Mouse (Mus musculus) heart, embryonic 15.5 days (tissue): ENCODE data around the gene Gadd45a. TPM values are rescaled to one million over a fixed set of nuclear protein-coding genes. Genes with fewer than 3 reads are reported as not detected.

ENCODE experiments used
- ATAC-seq: fragments of 200-750 bp; cut with Nextera tagmentation; replicated peaks from 2 replicates; pipeline ENCODE4 v1.8.0; 2017; ENCODE audit warnings: low read depth, moderate TSS enrichment; ENCODE audit not compliant: insufficient number of reproducible peaks, insufficient read depth, low FRiP score
- H3K27ac ChIP-seq: fragments of 300-500 bp; sonication (generic); 2 replicates; pipeline ENCODE4 v1.5.1; 2015; ENCODE audit warnings: mild to moderate bottlenecking, inconsistent platforms
- H3K27me3 ChIP-seq: fragments of 300-500 bp; sonication (generic); 2 replicates; pipeline ENCODE4 v1.6.1; 2015; ENCODE audit warnings: inconsistent platforms
- H3K36me3 ChIP-seq: fragments of 300-500 bp; sonication (generic); 2 replicates; pipeline ENCODE4 v1.6.1; 2015; ENCODE audit warnings: mild to moderate bottlenecking, inconsistent platforms
- H3K4me1 ChIP-seq: fragments of 300-500 bp; sonication (generic); replicated peaks from 2 replicates; pipeline ENCODE4 v1.6.1; 2015; ENCODE audit warnings: inconsistent platforms
- H3K4me2 ChIP-seq: fragments of 300-500 bp; sonication (generic); 2 replicates; pipeline ENCODE4 v1.6.1; 2015; ENCODE audit warnings: inconsistent platforms, mild to moderate bottlenecking, moderate library complexity
- H3K4me3 ChIP-seq: fragments of 300-500 bp; sonication (generic); 2 replicates; pipeline ENCODE4 v1.5.1; 2015; ENCODE audit warnings: mild to moderate bottlenecking, inconsistent platforms
- H3K9ac ChIP-seq: fragments of 300-500 bp; sonication (generic); 2 replicates; pipeline ENCODE4 v1.6.1; 2015; ENCODE audit warnings: mild to moderate bottlenecking, inconsistent platforms
- H3K9me3 ChIP-seq: fragments of 300-500 bp; sonication (generic); replicated peaks from 2 replicates; pipeline ENCODE4 v1.6.1; 2016; ENCODE audit warnings: inconsistent platforms
- WGBS: fragments of 180-500 bp; shearing (Covaris S2); methylation state at CpG from one replicate; pipeline ENCODE4 v1.1.7; 2015; ENCODE audit warnings: mixed read lengths; 5-methylcytosine and 5-hydroxymethylcytosine counted together
- polyA plus RNA-seq: library from polyadenylated mRNA; unstranded; fragments of >200 nt; fragmentation: Nextera tagmentation; extraction: Ambion mirVana; gene quantifications from 2 replicates; pipeline ENCODE4 v1.2.1, GENCODE M21; 2015

Gene Gadd45a
- polyA plus RNA-seq: 5.5 and 8.5 TPM in 2 replicates

DNA sequence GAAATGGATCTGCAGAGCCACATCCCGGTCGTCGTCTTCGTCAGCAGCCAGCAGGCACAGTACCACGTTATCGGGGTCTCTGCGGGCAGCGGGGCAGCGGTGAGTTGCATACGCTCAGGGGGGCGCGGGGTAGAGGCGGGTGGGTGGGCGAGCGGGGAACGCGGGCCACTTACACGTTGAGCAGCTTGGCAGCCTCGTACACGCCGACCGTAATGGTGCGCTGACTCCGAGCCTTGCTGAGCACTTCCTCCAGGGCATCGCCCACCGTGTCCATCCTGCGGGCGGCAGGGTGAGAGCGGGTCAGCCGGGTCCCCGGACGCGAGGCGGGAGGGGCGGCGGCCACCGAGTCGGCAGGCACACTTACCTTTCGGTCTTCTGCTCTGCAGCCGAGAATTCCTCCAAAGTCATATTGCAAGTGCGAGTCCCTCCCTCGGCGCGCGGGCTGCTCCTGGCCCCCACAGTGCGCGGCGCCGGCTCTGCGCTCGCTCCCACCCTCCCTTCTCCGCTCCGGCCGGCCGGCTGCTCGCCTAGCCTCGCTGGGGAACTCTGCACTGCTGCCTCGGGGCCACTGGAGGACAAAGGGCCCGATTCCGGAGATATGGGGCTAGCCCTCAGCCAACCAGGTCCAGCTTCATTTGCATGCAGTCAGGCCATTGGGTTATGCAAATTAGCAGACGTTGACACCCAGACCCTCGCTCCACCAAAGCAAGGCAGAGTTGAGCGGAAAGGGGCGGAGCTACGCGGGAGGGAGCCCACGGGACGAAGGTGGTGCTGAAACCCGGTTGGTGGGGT lies at the start of gene Gadd45a:
Gene Gadd45a, minus strand, starts transcription at position 621 of the 792 bp plus-strand sequence.
- Histone ChIP-seq H3K27ac (peak within 1 kb of the TSS; percentile 87), H3K9me3 (no peaks in the 10 kb centered on the region), H3K27me3 (no peaks in the 10 kb centered on the region), H3K4me3 (peak within 1 kb of the TSS; percentile 70), H3K9ac (peak within 1 kb of the TSS; percentile 71), H3K4me1 (peaks cover 17% of the 10 kb centered on the region), H3K4me2 (peak within 1 kb of the TSS; percentile 91), H3K36me3 (no peaks in the 10 kb centered on the region)
- ATAC-seq: peak; percentile 98
- under 1% methylated on average over 69 of the region's 69 CpGs for WGBS

DNA sequence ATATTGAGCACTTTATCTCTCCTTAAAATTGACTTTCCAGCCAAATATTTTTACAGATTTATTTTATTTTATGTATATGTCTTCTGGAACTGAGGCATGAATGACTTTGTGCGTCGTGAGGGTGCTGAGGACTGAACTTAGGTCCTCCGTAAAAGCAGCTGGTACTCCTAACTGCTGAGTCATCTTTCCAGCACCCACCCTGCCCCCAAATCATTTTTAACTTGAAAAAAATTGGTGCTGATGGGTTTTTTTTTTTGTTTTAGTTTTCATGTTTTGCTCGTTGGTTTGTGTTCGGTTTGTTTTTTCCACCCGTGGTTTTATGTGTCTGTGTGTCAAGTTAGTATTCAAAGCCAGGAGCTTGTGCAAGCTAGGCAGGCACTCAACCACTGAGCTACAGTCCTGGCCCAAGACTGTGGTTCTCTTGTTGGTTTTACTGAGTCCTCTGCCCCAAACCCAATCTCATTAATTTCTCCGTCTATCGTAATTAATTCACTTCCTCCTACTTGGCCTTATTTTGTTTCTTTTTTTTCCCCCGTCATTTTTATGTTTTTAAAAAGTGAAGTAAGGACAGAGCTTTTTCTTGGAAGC lies 48.7 kb upstream of the Gadd45a start:
- no peak overlapping the region for H3K4me3 ChIP-seq
- H3K9ac ChIP-seq: no peak overlapping the region
- WGBS: 87% methylated on average over 9 of the region's 9 CpGs
- H3K4me2 ChIP-seq: no peak overlapping the region
- no peaks in the 10 kb centered on the region for H3K36me3 ChIP-seq
- H3K27me3 ChIP-seq: no peaks in the 10 kb centered on the region
- no peaks in the 10 kb centered on the region for H3K4me1 ChIP-seq
- no peak overlapping the region for H3K27ac ChIP-seq
- no peak for ATAC-seq
- H3K9me3 ChIP-seq: no peaks in the 10 kb centered on the region

DNA sequence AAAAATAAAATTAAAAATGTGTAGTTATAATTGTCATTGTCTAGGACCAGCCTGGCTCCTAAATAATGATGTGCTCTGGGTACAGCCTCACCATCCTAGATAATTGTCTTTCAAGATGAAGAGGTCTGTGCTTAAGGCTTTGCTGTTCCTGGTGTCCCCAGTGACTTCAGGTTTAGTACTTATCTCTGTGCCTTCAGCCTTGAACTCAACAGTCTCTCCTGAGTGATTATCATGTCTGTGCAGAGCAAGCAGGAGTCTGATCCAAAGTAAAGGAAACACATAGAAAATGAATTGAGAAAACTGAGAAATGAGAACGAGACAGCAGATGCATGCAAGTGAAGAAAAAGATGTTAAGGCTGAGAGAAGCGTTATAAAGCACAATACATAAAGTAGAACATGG lies 47.2 kb upstream of the Gadd45a start:
- no peak overlapping the region for H3K9ac ChIP-seq
- WGBS: 86% methylated on average over 2 of the region's 2 CpGs
- H3K4me1 ChIP-seq: no peaks in the 10 kb centered on the region
- no peaks in the 10 kb centered on the region for H3K27me3 ChIP-seq
- H3K36me3 ChIP-seq: no peaks in the 10 kb centered on the region
- no peak overlapping the region for H3K27ac ChIP-seq
- H3K4me3 ChIP-seq: no peak overlapping the region
- H3K9me3 ChIP-seq: no peaks in the 10 kb centered on the region
- no peak for ATAC-seq
- H3K4me2 ChIP-seq: no peak overlapping the region

DNA sequence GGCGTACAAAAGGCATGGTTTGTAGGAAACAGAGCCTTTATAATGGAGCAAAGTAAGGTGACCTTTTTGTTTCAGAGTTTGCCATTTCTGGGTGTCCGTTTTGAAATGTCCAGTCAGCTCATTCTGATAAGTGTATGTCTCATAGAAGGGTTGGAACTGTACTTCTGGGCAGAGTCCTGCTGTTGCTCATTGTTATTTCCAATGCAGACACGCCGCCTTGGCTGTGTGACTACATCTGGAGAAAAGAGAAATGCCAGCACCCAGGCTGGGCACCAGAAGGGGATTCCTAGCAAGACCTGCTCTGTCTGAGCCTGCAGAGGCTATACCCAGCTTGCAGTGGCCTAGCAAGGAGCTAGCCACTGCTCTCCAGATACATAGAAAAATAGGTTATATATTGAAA lies 43.9 kb upstream of the Gadd45a start:
- WGBS: 87% methylated on average over 4 of the region's 4 CpGs
- no peaks in the 10 kb centered on the region for H3K27me3 ChIP-seq

DNA sequence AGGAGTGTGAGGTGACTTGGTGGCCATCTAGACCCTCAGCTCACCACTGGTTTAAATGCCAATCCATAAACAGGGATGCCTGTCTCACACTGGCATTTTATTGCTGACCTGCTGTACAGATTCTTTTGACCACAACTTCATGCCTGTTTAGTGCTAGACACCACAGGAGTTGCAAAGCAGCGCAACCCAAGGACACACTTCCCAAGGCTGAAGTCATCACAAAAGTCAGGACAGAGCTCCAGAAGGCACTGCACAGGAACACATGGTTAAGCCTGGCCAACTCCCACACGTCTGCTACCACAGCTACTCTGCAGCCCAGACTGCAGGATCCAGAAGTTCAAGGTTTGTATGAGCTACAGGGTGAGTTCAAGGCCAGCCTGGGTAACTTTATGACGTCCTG lies 40.8 kb upstream of the Gadd45a start:
- Histone ChIP-seq H3K9me3 (no peaks in the 10 kb centered on the region), H3K9ac (no peak overlapping the region), H3K4me2 (no peak overlapping the region), H3K27ac (no peak overlapping the region), H3K4me3 (no peak overlapping the region), H3K27me3 (no peaks in the 10 kb centered on the region), H3K4me1 (peaks cover 6% of the 10 kb centered on the region; the same call in 1 of the 2 replicates), H3K36me3 (no peaks in the 10 kb centered on the region)
- 82% methylated on average over 3 of the region's 3 CpGs for WGBS
- no peak for ATAC-seq

More for the DNA sequence above, 43.9 kb upstream of the Gadd45a start:
- H3K4me2 ChIP-seq: no peak overlapping the region
- no peaks in the 10 kb centered on the region for H3K36me3 ChIP-seq
- ATAC-seq: no peak
- H3K4me3 ChIP-seq: no peak overlapping the region
- peaks cover 6% of the 10 kb centered on the region; the same call in 1 of the 2 replicates for H3K4me1 ChIP-seq
- no peak overlapping the region for H3K9ac ChIP-seq
- no peak overlapping the region for H3K27ac ChIP-seq
- H3K9me3 ChIP-seq: no peaks in the 10 kb centered on the region

DNA sequence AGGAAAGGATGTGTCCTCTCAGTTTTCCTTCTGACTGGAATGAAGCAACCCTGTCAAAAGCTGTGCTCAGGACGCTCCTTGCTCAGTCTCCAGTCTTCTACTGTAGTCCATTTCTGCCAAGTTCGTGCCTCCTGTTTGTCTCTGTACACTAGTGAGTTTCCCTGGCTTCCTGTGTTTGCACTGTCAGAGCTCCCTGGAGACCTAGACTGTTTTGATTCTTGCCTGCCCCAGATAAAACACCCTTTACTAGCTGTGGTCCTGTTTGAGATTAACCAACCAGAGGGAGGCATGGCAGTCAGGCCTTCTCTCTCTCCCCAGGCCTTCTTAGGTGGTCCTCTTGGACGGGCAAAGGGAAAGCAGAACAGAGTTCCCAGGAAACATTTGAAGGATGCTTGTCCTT lies 40.2 kb upstream of the Gadd45a start:
- no peak overlapping the region for H3K4me2 ChIP-seq
- no peak for ATAC-seq
- H3K9ac ChIP-seq: no peak overlapping the region
- H3K27me3 ChIP-seq: no peaks in the 10 kb centered on the region
- H3K36me3 ChIP-seq: no peaks in the 10 kb centered on the region
- peak overlapping the region; percentile 20 for H3K27ac ChIP-seq
- H3K9me3 ChIP-seq: no peaks in the 10 kb centered on the region
- H3K4me3 ChIP-seq: no peak overlapping the region
- 23% methylated on average over 3 of the region's 3 CpGs for WGBS
- peaks cover 6% of the 10 kb centered on the region; the same call in 1 of the 2 replicates for H3K4me1 ChIP-seq

DNA sequence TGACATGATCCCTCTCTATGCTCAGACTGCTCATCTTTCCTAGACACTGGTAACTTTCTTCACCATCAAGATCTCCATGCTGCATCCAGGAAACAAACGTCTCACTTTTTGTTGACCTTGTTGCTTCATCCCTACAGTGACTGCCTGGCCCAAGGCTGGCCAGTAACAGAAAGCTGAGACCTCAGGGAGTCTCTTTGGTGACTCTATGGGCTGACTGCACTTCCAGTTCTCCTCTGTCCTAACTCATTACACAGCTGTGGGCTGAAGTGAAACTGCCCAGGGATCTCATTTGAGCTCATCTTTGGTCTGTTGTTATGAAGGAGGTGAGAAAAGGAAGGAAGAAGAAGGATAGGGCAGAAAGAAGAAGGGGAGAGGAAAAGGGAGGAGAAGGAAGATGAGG lies 39.1 kb upstream of the Gadd45a start:
- Histone ChIP-seq H3K9ac (no peak overlapping the region), H3K27ac (no peak overlapping the region), H3K4me1 (peaks cover 6% of the 10 kb centered on the region; the same call in 1 of the 2 replicates), H3K9me3 (no peaks in the 10 kb centered on the region), H3K4me3 (no peak overlapping the region), H3K36me3 (no peaks in the 10 kb centered on the region), H3K4me2 (no peak overlapping the region), H3K27me3 (no peaks in the 10 kb centered on the region)
- 48% methylated on average over 1 of the region's 1 CpGs for WGBS
- ATAC-seq: no peak

DNA sequence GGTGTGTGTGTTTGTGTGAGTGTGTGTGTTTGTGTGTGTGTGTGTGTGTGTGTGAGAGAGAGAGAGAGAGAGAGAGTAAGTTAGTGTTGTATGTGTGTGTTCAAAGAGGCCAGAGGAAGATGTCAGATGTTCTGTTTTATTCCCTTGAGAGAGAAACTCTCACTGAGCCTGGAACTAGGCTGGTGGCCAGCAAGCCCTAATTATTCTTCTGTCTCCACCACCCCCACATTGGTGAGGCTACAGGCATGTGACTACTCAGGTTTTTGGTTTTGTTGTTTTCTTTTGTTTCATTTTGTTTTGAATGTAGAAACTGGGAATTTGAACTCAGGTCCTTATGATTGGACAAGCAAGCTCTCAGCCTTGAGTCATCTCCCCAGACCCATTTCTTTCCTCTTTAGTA lies 37.6 kb upstream of the Gadd45a start:
- no peaks in the 10 kb centered on the region for H3K9me3 ChIP-seq
- H3K4me3 ChIP-seq: no peak overlapping the region
- H3K9ac ChIP-seq: no peak overlapping the region
- no peak overlapping the region for H3K27ac ChIP-seq
- no peaks in the 10 kb centered on the region for H3K27me3 ChIP-seq
- peaks cover 6% of the 10 kb centered on the region; the same call in 1 of the 2 replicates for H3K4me1 ChIP-seq
- no peaks in the 10 kb centered on the region for H3K36me3 ChIP-seq
- H3K4me2 ChIP-seq: no peak overlapping the region
- no peak for ATAC-seq

DNA sequence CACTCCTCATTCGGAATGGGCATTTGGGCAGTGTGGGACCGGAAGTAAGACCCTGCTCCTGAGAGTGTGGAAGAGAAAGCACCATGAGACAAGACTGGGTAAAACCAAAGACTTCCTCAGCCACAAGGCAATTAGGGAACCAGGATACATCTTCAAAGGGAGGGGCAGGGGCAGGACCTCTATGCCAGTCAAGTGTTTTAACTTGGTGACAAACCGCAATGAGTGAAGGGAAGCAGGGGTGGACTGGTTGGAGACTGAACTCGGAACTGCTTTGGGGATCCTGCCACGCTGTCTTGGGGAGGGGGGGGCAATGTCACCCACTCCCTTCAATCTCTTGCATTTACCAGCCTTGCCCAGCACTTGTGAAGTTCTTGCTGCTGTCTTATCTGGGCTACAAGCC lies 36.7 kb upstream of the Gadd45a start:
- H3K9me3 ChIP-seq: no peaks in the 10 kb centered on the region
- H3K9ac ChIP-seq: no peak overlapping the region
- no peak overlapping the region for H3K4me3 ChIP-seq
- no peak for ATAC-seq
- H3K27me3 ChIP-seq: no peaks in the 10 kb centered on the region
- no peak overlapping the region for H3K27ac ChIP-seq
- 71% methylated on average over 5 of the region's 5 CpGs for WGBS
- H3K4me2 ChIP-seq: no peak overlapping the region
- H3K36me3 ChIP-seq: no peaks in the 10 kb centered on the region
- H3K4me1 ChIP-seq: peaks cover 6% of the 10 kb centered on the region; the same call in 1 of the 2 replicates

DNA sequence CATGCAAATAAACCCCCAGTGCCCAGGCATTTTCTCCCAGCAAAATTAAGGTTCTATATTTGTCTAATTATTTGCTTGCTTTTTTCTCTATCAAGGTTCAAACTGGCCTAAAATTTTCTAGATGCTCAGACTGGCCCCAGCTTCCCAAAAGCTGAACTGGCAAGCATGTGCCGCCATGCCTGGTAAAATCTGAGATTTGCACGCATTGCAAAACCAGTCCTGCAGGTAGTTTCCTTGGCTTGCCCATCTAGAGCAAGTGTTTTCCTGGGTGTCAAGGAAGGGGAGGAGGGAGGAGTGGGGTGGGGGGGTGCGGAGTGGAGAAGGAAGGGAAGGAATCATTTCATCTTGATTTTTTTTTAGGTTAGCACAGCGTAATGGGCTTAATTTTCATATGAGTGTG lies 36.2 kb upstream of the Gadd45a start:
- Histone ChIP-seq H3K9ac (no peak overlapping the region), H3K27me3 (no peaks in the 10 kb centered on the region), H3K27ac (no peak overlapping the region), H3K4me2 (no peak overlapping the region), H3K9me3 (no peaks in the 10 kb centered on the region), H3K4me3 (no peak overlapping the region), H3K36me3 (no peaks in the 10 kb centered on the region), H3K4me1 (peaks cover 6% of the 10 kb centered on the region; the same call in 1 of the 2 replicates)
- 88% methylated on average over 4 of the region's 4 CpGs for WGBS
- no peak for ATAC-seq

DNA sequence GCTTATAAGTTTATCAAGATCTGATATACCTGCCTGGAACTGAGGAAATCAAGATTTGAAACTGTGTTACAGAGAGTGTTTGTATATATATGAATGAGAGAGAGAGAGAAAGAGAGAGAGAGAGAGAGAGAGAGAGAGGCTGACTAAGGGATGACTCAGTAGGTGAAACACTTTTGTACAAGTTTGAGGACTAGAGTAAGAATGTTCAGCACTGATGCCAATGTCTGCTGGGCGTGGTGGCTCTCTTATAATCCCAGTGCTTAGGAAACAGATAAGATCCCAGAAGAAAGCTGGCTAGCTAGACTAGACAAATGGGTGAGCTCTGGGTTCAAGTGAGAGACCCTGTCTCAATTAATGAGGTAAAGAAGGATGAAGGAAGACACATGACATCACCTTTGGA lies 34.4 kb upstream of the Gadd45a start:
- Histone ChIP-seq H3K9ac (no peak overlapping the region), H3K36me3 (no peaks in the 10 kb centered on the region), H3K27ac (no peak overlapping the region), H3K4me1 (no peaks in the 10 kb centered on the region), H3K4me3 (no peak overlapping the region), H3K4me2 (no peak overlapping the region), H3K9me3 (no peaks in the 10 kb centered on the region), H3K27me3 (no peaks in the 10 kb centered on the region)
- no peak for ATAC-seq
- 69% methylated on average over 1 of the region's 1 CpGs for WGBS
